Mouse (Mus musculus) midbrain, postnatal 0 days (tissue): Measurements from ENCODE around the gene Smarcb1. TPM values are rescaled to one million over a fixed set of nuclear protein-coding genes. Genes with fewer than 3 reads are reported as not detected.

Experiments used
- ATAC-seq: fragments of 200-750 bp; cut with Nextera tagmentation; 2 replicates; pipeline ENCODE4 v1.8.0; 2017; ENCODE audit warnings: moderate number of reproducible peaks, mild to moderate bottlenecking, moderate TSS enrichment, moderate library complexity; ENCODE audit not compliant: low FRiP score
- DNase-seq: peaks from one replicate; pipeline ENCODE4 v3.0.0-alpha.2; 2015; ENCODE audit warnings: low spot score
- H3K27ac ChIP-seq: fragments of 300-500 bp; sonication (generic); 2 replicates; pipeline ENCODE4 v1.5.1; 2014; ENCODE audit warnings: low read depth, mild to moderate bottlenecking, low read length, mixed read lengths
- H3K27me3 ChIP-seq: fragments of 300-500 bp; sonication (generic); 2 replicates; pipeline ENCODE4 v1.6.1; 2014; ENCODE audit warnings: low read length, control low read depth, mixed read lengths; ENCODE audit not compliant: insufficient read depth
- H3K36me3 ChIP-seq: fragments of 300-500 bp; sonication (generic); 2 replicates; pipeline ENCODE4 v1.6.1; 2014; ENCODE audit warnings: low read length, control low read depth, mixed read lengths; ENCODE audit not compliant: insufficient read depth
- H3K4me1 ChIP-seq: fragments of 300-500 bp; sonication (generic); 2 replicates; pipeline ENCODE4 v1.6.1; 2014; ENCODE audit warnings: mild to moderate bottlenecking, control low read depth, antibody characterized with exemption, low read length, mixed read lengths; ENCODE audit not compliant: insufficient read depth
- H3K4me2 ChIP-seq: fragments of 300-500 bp; sonication (generic); 2 replicates; pipeline ENCODE4 v1.6.1; 2014; ENCODE audit warnings: low read depth, mild to moderate bottlenecking, low read length, mixed read lengths; ENCODE audit not compliant: poor library complexity, severe bottlenecking
- H3K4me3 ChIP-seq: fragments of 300-500 bp; sonication (generic); 2 replicates; pipeline ENCODE4 v1.5.1; 2014; ENCODE audit warnings: low read depth, mild to moderate bottlenecking, low read length, moderate library complexity
- H3K9ac ChIP-seq: fragments of 300-500 bp; sonication (generic); replicated peaks from 2 replicates; pipeline ENCODE4 v1.6.1; 2014; ENCODE audit warnings: mild to moderate bottlenecking, low read length, moderate library complexity, mixed read lengths; ENCODE audit not compliant: poor library complexity, severe bottlenecking
- H3K9me3 ChIP-seq: fragments of 300-500 bp; sonication (generic); 2 replicates; pipeline ENCODE4 v1.6.1; 2016; ENCODE audit warnings: low read length, control low read depth
- CTCF ChIP-seq: IDR thresholded peaks from 2 replicates; pipeline ENCODE4 v1.5.1; 2016; ENCODE audit warnings: antibody characterized with exemption, mild to moderate bottlenecking
- WGBS: fragments of 180-500 bp; shearing (Covaris S2); extraction: QIAGEN DNeasy Blood & Tissue Kit; methylation state at CpG from one replicate; pipeline ENCODE4 v1.1.7; 2014; 5-methylcytosine and 5-hydroxymethylcytosine counted together
- polyA plus RNA-seq: library from polyadenylated mRNA; unstranded; fragments of >200 nt; fragmentation: Nextera tagmentation; extraction: Ambion mirVana; gene quantifications from 2 replicates; pipeline ENCODE4 v1.2.1, GENCODE M21; 2015
- total RNA-seq: library from RNA; depleted of rRNA; stranded (reverse); fragments of >200 nt; gene quantifications from 2 replicates; pipeline ENCODE4 v1.2.3, GENCODE M21; 2014

The Smarcb1 gene
- total and polyA plus RNA-seq, 2 experiments from 2014 or later, result 147 to 205 TPM

GRCm38 (mm10) chr10:75948079-75948478, 26.7 kb upstream of the Smarcb1 start:
- no peak for TF ChIP-seq CTCF
- no peak overlapping the region for H3K9ac ChIP-seq
- ATAC-seq, result no peak
- no peak for DNase-seq
- H3K4me2 ChIP-seq, result no peak overlapping the region
- peaks cover 5% of the 10 kb centered on the region; the same call in 1 of the 2 replicates for H3K4me1 ChIP-seq
- H3K27me3 ChIP-seq, result 0 out of 2 replicates have a peak, but pooled peaks cover 3% of the 10 kb centered on the region
- H3K36me3 ChIP-seq, result no peaks in the 10 kb centered on the region
- 72% methylated on average over 5 of the region's 5 CpGs for WGBS
- H3K9me3 ChIP-seq, result no peaks in the 10 kb centered on the region
- no peak overlapping the region for H3K4me3 ChIP-seq
- H3K27ac ChIP-seq, result no peak overlapping the region

- H3K27me3 ChIP-seq, result no peaks in the 10 kb centered on the region
- no peaks in the 10 kb centered on the region for H3K9me3 ChIP-seq
- H3K4me3 ChIP-seq, result no peak overlapping the region
- TF ChIP-seq CTCF, result no peak
- H3K4me1 ChIP-seq, result peaks cover 2% of the 10 kb centered on the region; the same call in 1 of the 2 replicates
- no peak overlapping the region for H3K4me2 ChIP-seq
- ATAC-seq (no peak), DNase-seq (no peak)
- H3K27ac ChIP-seq, result no peak overlapping the region
- H3K9ac ChIP-seq, result no peak overlapping the region
- 78% methylated on average over 7 of the region's 7 CpGs for WGBS
- H3K36me3 ChIP-seq, result no peaks in the 10 kb centered on the region
These were observed 24.5 kb upstream of the Smarcb1 start for GRCm38 (mm10) chr10:75945896-75946295.

- H3K9ac ChIP-seq, result no peak overlapping the region
- no peaks in the 10 kb centered on the region for H3K9me3 ChIP-seq
- H3K4me2 ChIP-seq, result no peak overlapping the region
- no peaks in the 10 kb centered on the region for H3K4me1 ChIP-seq
- no peak for TF ChIP-seq CTCF
- no peak overlapping the region for H3K27ac ChIP-seq
- H3K27me3 ChIP-seq, result no peaks in the 10 kb centered on the region
- ATAC-seq (no peak), DNase-seq (no peak)
- 93% methylated on average over 7 of the region's 7 CpGs for WGBS
- no peaks in the 10 kb centered on the region for H3K36me3 ChIP-seq
- H3K4me3 ChIP-seq, result no peak overlapping the region
These were observed 23.8 kb upstream of the Smarcb1 start for GRCm38 (mm10) chr10:75945213-75945612.

- Histone ChIP-seq H3K27ac (no peak overlapping the region), H3K4me2 (no peak overlapping the region), H3K9ac (no peak overlapping the region), H3K4me1 (no peaks in the 10 kb centered on the region), H3K27me3 (no peaks in the 10 kb centered on the region), H3K9me3 (no peaks in the 10 kb centered on the region), H3K4me3 (no peak overlapping the region), H3K36me3 (no peaks in the 10 kb centered on the region)
- DNase-seq (peak; percentile 43), ATAC-seq (no peak)
- WGBS, result 26% methylated on average over 11 of the region's 11 CpGs
- no peak for TF ChIP-seq CTCF
These were observed 22.8 kb upstream of the Smarcb1 start for GRCm38 (mm10) chr10:75944066-75944772.

GRCm38 (mm10) chr10:75942736-75943477, 21.5 kb upstream of the Smarcb1 start, which contains the start of gene Vpreb3:
TSS of gene Vpreb3 (plus strand) at chr10:75943057.
- Histone ChIP-seq H3K9ac (no peak within 1 kb of the TSS), H3K4me3 (no peak within 1 kb of the TSS), H3K4me1 (no peaks in the 10 kb centered on the region), H3K27me3 (no peaks in the 10 kb centered on the region), H3K36me3 (no peaks in the 10 kb centered on the region), H3K27ac (no peak within 1 kb of the TSS), H3K4me2 (no peak within 1 kb of the TSS), H3K9me3 (no peaks in the 10 kb centered on the region)
- DNase-seq (no peak), ATAC-seq (no peak)
- 82% methylated on average over 15 of the region's 15 CpGs for WGBS
- no peak for TF ChIP-seq CTCF
